Mouse (Mus musculus): ENCODE results near the gene Vipr2.

The Vipr2 gene

DNA sequence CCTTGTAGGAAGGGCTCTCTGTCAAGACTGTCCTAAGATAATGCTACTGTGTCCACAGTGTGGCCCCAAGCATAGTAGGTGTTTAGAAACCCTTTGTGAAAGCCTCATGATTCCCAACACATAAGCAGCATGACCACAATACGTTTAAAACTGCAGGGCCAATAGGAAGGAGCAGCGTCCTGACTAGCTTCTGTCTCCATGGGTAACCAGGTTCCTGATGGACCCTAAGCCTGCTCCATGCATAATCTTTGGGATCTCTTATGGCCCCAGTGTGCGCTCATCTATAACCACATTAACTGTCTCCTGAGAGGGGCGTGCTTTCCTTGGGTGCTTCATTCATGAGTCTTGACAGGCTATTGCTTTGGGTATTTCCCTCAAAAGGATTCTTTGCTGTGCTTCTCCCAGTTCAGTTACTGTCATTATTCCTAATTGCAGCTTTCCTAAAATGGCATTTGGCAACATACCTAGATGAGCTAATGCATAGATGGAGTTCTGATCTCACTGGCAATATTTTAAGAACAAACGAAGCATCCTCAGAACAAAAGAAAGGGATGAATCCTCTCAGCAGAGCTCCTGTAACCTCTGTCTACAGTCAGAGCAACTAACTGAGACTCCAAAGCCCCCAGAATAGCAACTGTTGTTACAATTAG, 9.6 kb downstream of the Vipr2 start:
- CTCF ChIA-PET, result no interaction called here
- POLR2A ChIA-PET, result no interaction called here

DNA sequence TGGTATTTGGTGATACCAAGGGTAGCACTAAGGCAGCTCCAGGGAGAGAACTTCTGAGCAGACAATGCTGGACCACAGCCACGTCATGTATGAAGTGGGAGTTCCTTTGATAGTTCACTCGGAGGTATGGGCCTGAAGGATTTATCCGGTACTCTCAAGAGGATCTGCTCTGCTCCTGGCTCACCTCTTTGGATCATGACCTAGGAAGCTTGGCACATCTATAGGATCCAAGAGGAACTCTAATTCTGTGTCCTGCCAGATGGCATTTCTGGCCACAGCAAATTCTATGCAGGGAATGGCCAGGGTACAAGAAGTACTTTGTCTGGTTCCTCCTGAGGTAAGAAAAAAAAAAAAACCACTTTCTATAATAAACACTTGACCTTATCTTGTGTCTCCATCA, 12.3 kb downstream of the Vipr2 start:
- CTCF ChIA-PET, result no interaction called here

DNA sequence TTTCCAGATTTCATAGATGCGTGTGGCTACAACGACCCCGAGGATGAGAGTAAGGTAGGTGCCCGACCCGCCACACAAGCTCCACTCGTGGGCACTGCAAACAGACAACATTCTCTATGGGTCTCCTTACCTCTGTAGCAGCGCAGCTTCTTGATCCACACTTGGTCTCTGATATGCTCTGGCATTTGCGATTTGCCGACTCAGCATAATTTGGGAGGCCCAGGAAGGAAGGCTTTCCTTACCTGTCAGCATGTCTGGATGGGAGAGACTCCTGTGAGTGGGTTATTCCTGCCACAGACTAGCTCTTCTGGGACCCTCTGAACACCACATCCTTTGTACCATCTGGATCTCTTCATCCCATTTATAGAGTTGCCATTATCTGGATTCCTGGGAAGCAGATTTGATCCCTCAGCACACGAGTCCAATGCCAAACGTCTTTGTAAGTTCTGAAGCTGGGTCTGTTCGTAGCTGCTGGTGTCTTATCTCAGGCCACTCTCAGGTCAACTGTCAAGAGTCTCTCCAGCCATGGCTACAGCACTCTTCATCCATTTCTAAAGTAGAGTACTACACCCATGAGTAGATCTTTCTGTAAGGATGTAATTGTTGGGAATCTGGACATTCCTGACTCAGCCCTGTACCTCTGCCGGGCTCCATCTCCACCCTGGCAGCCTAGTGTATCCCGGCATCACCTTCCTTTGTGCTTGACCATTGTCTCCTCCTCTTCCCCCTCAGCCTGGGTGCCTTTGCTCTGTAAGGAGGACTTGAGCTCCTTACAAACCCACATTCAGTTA, 17.4 kb downstream of the Vipr2 start:
- ChIA-PET CTCF (no interaction called here), POLR2A (interaction anchor here in 1 of 4 experiments (1.0 kb wide), 1 partner anchor 18 kb away, joined by 3 read pairs; no protein-coding TSS in a partner anchor)

More for the DNA sequence above, 12.3 kb downstream of the Vipr2 start:
- POLR2A ChIA-PET, result no interaction called here

DNA sequence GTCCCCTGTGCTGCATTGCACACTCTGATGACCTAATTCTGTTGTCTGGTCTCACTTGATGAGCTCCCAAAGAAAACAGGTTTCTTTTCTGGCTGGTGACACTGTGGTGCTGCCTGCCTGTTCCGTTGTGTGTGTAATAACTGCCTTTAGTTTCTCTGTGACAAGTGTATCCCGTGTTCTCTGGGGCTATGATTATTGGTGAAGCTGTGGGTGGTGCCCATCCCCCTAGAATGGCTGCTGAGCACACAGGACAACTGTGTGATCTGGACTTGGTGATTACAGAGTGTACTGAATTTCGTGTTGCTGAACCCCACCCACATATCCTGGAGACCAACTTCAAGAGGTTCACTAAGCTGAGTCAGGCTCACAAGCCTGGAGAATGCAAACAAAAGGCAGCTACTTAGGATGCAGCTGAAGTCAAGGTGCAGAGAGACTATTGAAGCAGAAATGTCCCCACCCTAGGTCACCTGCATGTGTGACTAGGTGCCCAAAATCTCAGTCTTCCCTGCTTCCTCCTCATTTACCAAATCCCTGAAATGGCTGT, 18.9 kb downstream of the Vipr2 start:
- ChIA-PET CTCF (interaction anchor here in 1 of 4 experiments (0.8 kb wide), 1 partner anchor 1678 kb away, joined by 3 read pairs; no protein-coding TSS in a partner anchor), POLR2A (interaction anchor here in 1 of 4 experiments (0.5 kb wide), 1 partner anchor 878 kb away, joined by 3 read pairs; no protein-coding TSS in a partner anchor)

DNA sequence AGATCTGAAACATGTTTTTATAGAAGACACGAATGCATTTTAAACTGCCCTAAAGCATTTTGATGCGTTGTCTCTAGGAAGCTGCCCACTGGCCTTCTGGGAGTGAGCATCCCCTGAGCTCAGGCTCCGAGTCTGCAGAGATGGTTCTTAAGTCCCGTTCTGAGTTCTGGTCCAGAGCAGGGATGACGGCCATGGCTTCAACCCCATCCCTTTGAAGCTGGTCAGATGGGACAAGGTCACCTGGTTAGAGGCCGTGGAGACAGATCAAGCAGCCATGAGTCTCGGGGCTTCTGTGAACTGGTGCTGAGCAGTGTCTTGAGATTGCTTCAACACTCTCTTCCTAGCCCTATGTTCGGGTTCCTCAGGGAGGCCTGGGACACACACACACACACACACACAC, 19.6 kb downstream of the Vipr2 start:
- POLR2A ChIA-PET, result interaction anchor here in 1 of 4 experiments (0.7 kb wide), 1 partner anchor 1967 kb away, joined by 4 read pairs; no protein-coding TSS in a partner anchor
- CTCF ChIA-PET, result interaction anchor here in 2 of 4 experiments (0.8 kb wide), 2 partner anchors 523 to 1678 kb away, joined by 3 to 9 read pairs; no protein-coding TSS in a partner anchor

DNA sequence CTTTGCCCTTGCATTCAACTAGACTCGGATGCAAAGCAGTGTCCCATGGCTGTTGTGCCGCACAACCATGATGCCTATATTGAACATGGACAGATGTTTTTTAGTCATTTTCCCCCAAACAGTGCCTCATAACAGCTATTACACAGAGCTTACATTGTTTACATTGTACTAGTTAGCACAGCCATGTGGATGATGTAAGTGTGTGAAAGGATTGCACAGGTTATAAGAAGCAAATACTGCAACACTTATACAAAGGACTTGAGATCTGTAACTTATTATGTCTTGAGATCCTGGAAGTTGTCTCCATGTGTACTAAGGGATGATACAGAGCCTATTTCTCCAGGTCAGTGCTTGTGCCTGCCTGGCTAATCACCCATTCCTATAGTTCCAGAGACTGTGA, 24.4 kb downstream of the Vipr2 start:
- CTCF ChIA-PET, result no interaction called here
- POLR2A ChIA-PET, result no interaction called here

DNA sequence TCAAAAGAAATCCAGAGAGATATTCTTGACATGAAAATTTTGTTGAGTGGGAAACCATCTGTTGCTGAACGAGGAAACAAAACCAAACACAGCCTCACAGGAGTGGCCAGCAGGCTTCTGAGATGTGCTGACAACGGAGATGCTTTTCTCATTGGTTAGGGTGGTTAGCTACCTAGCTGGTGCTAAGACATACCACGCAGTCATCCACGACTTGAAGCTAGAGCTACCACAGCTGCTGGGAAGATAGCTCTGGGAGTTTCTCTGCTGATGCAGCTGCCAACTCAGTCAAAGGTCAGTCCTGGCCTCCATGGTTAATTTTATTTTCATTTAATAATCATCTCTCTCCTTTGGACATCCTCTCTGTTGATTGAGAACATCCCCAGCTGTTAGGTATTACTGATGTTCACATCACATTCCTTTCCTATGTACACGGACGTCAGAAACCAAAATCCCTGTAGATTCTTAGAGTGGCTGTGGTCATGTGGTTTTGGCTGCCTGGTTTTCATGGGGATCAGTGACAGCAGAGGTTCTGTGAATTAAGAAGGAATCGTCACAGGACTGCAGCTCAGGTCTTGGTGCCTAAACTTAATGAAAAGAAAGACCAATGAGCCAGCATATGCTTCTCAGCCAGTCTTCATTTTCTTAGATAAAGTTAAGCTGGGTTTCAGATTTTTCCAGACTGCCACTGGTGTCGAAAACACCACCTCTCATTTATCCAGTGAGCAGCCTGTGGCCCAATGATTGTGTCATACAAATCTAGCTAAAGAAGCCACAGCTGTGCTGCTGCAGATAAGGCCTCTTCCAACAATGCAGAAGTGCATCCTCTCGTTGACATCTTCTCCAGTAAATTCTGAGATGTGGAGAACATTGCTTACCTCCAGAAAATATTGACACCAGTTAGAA, 32.2 kb downstream of the Vipr2 start:
- ChIA-PET CTCF (no interaction called here), POLR2A (interaction anchor here in 1 of 4 experiments (1.4 kb wide), 2 partner anchors 9 to 20 kb away, joined by 3 read pairs; no protein-coding TSS in a partner anchor)

DNA sequence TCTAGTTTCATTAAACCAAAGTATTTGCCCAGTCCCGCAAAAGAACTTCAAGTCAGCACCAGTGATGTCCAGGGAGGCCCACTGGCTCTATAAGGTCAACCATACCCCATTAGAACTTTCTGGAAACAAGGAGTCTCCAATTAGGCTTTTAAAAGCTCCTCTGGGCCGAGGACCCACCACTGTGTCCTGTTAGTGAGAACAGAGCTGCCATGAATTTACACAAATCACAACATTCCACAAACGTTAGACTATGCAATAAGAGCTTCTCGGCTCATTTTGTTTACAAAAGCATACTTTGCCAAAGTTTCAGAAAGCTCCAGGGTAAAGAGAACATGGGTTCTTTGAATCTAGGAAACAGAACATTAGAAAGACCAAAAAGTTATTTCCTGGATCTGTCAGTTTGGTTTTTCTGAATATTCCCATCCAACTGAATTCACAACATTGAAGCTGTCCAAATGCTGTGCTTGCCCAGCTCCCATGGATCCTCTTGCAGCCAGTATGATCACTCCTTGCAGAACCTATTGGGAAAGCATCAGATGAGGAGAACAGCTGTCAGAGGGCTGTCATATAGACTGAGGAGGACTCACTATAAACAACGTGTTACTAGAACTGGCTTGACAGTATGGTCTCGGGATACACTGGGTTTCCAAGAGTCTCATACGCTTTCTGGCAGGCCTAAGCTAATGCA, 33.6 kb downstream of the Vipr2 start:
- CTCF ChIA-PET, result interaction anchor here in 1 of 4 experiments (0.7 kb wide), 1 partner anchor 20 kb away, joined by 3 read pairs; no protein-coding TSS in a partner anchor
- POLR2A ChIA-PET, result no interaction called here

DNA sequence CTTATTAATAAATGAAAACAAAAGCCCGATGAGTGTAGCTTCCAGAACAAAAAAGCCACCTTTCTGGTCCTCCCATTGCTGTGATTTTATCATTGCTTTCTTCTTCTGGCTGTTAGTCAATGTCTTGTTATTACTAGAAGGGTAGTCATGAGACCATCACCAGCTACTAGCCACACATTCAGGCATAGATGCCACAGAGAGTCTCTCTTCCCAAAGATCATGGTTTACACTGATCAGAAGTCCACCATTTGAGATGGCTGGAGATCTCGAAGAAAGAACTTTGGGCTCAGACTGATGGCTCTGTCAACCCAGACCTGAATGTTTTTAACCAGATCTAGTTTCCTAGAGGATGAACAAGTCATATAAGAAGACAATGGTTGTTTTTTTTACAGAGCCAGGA, 38.3 kb downstream of the Vipr2 start:
- CTCF ChIA-PET, result no interaction called here
- POLR2A ChIA-PET, result interaction anchor here in 1 of 4 experiments (0.6 kb wide), 1 partner anchor 17 kb away, joined by 4 read pairs; no protein-coding TSS in a partner anchor

DNA sequence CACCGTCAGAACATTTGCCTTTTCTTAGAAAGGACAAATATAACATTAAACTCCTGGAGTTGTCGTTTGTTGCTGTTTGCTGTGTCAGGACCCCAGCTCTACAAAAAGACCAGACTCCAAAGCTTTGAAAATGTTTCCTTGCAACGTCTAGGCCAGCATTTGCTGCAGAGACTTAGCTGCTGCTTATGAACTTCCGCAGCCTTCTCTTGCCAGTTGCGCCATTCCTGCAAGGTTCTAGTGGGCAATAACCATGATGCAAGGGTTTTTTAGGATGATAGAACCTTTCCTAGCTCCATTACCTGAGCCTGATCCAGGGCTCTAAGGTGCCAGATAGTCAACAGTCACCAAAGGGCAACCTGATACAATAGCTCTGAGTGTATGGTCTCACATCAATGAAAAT, 38.9 kb downstream of the Vipr2 start:
- POLR2A ChIA-PET, result no interaction called here
- CTCF ChIA-PET, result interaction anchor here in 1 of 4 experiments (1.0 kb wide), 1 partner anchor 86 kb away, joined by 3 read pairs; no protein-coding TSS in a partner anchor

DNA sequence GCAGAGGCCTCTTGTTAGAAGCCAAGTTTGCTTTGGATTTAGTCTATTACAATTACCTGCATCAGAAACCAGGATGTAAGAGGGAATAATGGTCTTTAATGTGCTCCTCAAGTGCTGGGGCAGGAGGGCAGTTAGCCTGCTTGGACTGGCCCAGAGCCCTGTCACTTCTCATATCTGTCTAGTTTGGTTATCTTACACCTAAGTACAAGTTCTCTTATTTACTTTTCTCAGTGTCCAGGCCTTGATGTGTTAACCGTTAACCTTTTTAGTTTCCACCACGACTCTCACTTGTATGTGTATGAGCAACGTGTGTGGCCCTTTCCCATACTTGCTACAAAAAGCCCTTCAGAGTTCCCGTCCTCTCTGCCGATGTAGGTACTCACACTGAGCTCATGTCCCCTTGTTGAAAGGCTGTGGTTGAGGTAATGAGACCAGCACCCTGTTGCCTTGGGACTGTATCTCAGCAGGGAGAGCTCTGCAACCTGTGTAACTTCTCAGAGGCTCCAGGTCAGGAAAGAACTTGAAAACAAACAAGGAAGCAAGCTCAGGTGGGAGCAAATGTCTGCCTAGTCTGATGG, 39.9 kb downstream of the Vipr2 start:
- ChIA-PET CTCF (interaction anchor here in 1 of 4 experiments (1.0 kb wide), 1 partner anchor 85 kb away, joined by 3 read pairs; no protein-coding TSS in a partner anchor), POLR2A (no interaction called here)

DNA sequence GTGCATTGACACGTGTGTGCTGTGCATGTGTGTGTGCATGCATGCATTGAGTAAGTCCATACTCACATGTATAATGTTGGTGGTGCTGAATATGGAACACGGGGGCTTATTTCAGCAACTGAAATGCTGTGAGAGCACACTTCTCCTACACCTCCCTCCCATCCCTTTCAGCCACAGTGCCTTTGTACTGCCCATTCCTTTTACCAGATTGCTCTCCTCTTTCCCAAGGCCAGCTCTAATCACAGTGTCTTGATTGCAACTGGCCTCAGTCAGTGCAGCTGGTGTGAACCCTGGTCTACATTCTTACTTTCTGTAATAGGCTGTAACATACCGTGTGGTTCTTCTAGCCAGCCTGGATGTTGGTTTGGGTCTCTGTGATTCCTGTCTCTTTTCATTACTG, 41.5 kb downstream of the Vipr2 start:
- POLR2A ChIA-PET, result interaction anchor here in 1 of 4 experiments (1.0 kb wide), 1 partner anchor 10 kb away, joined by 3 read pairs; no protein-coding TSS in a partner anchor
- CTCF ChIA-PET, result no interaction called here

DNA sequence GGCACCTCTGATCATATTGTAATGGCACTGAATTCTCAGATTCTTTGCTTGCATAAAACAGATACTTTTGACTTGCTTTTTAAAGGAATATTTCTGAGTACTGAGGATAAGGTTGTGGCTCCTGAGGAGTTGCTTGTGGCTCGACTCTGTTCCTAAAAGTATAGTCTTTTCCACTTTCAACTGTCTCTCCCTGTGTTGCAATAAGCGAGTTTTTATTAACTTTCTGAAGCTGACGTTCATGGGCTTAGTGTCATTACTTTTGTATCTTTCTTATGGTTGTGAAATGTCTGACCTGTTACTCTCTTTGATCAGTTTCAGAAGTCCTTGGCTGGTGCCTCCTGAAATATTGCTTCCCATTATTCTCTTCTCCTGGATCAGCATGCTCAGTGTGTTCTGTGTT, 46.3 kb downstream of the Vipr2 start:
- ChIA-PET POLR2A (no interaction called here), CTCF (no interaction called here)

DNA sequence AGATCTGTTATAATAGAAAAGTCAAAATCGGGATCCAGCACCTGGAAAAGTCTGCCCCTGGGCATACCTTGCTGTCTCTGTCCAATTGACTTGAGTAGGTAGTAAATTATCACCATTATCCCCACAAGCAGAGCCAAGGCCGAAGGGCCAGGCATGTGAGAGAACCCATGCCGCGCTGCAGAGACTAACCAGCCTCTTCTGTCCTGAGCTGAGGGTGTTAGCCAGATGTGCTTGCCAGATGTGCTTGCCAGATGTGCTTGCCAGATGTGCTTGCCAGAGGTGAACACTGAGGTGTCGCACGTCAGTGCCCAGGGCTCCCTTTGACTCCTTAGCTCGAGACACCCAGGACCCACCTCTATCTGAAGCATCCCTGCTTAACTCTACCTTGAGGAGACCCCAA, 53.4 kb downstream of the Vipr2 start:
- CTCF ChIA-PET, result no interaction called here
- POLR2A ChIA-PET, result no interaction called here

DNA sequence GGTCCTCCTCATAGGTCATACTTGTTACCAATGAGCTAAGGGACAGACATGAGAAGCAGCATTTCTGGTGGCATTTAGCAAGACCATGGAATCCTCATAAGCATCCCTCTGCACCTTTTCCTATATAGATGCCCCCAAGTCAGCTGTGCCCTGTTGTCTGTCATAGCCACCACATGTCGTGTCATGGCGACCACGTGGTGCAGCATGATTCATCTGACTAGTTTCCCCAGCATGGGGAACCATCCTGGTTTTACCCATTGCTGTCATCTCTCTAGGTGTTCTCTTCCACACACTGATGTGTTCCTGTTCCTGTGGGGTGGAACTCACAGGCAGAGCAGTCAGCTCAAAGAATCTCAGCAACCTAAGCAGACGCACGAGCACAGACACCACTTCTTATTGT, 55.4 kb downstream of the Vipr2 start:
- POLR2A ChIA-PET, result interaction anchor here in 2 of 4 experiments (0.6 kb wide), 2 partner anchors 17 to 97 kb away, joined by 4 to 6 read pairs; no protein-coding TSS in a partner anchor
- CTCF ChIA-PET, result no interaction called here

DNA sequence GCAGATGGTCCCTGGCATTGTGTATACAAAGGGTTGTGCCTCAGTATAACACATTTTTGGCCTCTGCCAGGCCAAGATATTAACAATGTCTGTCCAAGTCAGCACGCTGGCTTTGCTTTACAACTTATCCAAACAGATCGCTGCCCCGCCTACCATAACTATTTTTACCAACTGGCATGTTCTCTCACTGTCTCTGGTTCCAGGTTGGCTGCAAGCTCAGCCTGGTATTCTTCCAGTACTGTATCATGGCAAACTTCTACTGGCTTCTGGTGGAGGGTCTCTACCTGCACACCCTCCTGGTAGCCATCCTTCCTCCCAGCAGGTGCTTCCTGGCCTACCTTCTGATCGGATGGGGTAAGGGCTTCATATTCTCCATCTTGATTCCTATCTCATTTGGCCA, 58.4 kb downstream of the Vipr2 start:
- ChIA-PET POLR2A (interaction anchor here in 1 of 4 experiments (0.9 kb wide), 1 partner anchor 14 kb away, joined by 3 read pairs; no protein-coding TSS in a partner anchor), CTCF (no interaction called here)

DNA sequence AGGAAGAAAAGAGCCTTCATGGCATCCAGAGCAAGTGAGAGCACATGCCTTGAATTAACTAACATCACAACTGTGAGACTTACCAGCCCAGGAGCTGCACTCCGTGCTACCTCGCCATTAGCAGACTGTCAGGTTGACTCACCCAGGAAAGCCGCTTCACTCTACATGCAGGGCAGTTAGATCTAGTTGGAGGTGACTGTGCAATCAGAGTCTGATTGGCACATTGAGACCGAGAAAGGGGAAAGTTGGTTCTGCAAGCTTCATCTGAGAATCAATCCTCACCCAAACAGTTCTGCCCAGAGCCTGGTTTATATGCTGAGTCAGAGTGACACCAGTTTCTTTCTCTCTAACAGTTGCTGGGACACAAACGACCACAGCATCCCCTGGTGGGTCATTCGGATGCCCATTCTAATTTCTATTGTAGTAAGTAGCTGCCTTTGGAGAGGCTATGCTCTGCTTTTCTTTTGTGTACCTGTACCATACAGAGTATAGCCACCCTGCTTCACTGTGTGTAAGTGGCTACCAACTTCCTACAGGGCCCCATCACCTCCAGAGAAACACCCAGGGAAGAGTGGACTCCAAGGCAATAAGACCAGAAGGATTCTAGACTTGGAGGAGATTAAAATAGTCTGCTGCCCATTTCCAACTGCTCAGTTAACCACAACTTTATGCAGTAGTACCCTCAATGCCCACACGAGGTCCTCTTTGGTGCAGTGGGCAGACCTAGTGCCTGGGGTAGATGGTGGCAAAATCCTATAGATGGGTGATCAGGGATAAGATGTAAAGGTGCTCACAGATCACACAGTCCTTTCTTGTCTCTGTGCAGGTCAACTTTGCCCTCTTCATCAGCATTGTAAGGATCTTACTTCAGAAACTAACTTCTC, 61.0 kb downstream of the Vipr2 start:
- ChIA-PET CTCF (no interaction called here), POLR2A (no interaction called here)
